Mouse (Mus musculus): Measurements from ENCODE around the gene Spon2.

Gene Spon2

GRCm38 (mm10) chr5:33218081-33218480 lies at the start of gene Spon2:
TSS of gene Spon2 (minus strand) at chr5:33218455.
- in situ Hi-C loops (cut with MboI, MseI): no loop called here

- in situ Hi-C loops (cut with MboI, MseI): no loop called here
Observed at GRCm38 (mm10) chr5:33254416-33254815, 36.2 kb upstream of the Spon2 start.

- in situ Hi-C loops (cut with MboI, MseI): no loop called here
Observed at GRCm38 (mm10) chr5:33248186-33248585, 29.9 kb upstream of the Spon2 start.

GRCm38 (mm10) chr5:33247387-33247786 lies 29.1 kb upstream of the Spon2 start:
- in situ Hi-C loops (cut with MboI, MseI): no loop called here

GRCm38 (mm10) chr5:33245701-33246100 lies 27.4 kb upstream of the Spon2 start:
- in situ Hi-C loops (cut with MboI, MseI): no loop called here

GRCm38 (mm10) chr5:33244377-33244920 lies 26.2 kb upstream of the Spon2 start:
- in situ Hi-C loops (cut with MboI, MseI): loop anchor here (5.0 kb wide), 1 partner anchor 77 kb away; no protein-coding TSS in a partner anchor

- in situ Hi-C loops (cut with MboI, MseI): loop anchor here (5.0 to 10.0 kb wide), 2 partner anchors 73 to 335 kb away; no protein-coding TSS in a partner anchor
Observed at GRCm38 (mm10) chr5:33239934-33240333, 21.7 kb upstream of the Spon2 start.

- in situ Hi-C loops (cut with MboI, MseI): loop anchor here (10.0 kb wide), 1 partner anchor 336 kb away; no protein-coding TSS in a partner anchor
Observed at GRCm38 (mm10) chr5:33239111-33239714, 21.0 kb upstream of the Spon2 start.

- in situ Hi-C loops (cut with MboI, MseI): loop anchor here (10.0 kb wide), 1 partner anchor 337 kb away; no protein-coding TSS in a partner anchor
Observed at GRCm38 (mm10) chr5:33238256-33238645, 20.0 kb upstream of the Spon2 start.

- in situ Hi-C loops (cut with MboI, MseI): loop anchor here (10.0 kb wide), 1 partner anchor 337 kb away; no protein-coding TSS in a partner anchor
Observed at GRCm38 (mm10) chr5:33237600-33238255, 19.5 kb upstream of the Spon2 start.

- in situ Hi-C loops (cut with MboI, MseI): loop anchor here (10.0 kb wide), 1 partner anchor 340 kb away; no protein-coding TSS in a partner anchor
Observed at GRCm38 (mm10) chr5:33234391-33235031, 16.3 kb upstream of the Spon2 start.

GRCm38 (mm10) chr5:33232791-33233190 lies 14.5 kb upstream of the Spon2 start:
- in situ Hi-C loops (cut with MboI, MseI): loop anchor here (10.0 kb wide), 1 partner anchor 342 kb away; no protein-coding TSS in a partner anchor

GRCm38 (mm10) chr5:33230285-33230684 lies 12.0 kb upstream of the Spon2 start:
- in situ Hi-C loops (cut with MboI, MseI): loop anchor here (10.0 kb wide), 1 partner anchor 345 kb away; no protein-coding TSS in a partner anchor

GRCm38 (mm10) chr5:33228428-33228827 lies 10.2 kb upstream of the Spon2 start:
- in situ Hi-C loops (cut with MboI, MseI): no loop called here

- in situ Hi-C loops (cut with MboI, MseI): no loop called here
Observed at GRCm38 (mm10) chr5:33225673-33226072, 7.4 kb upstream of the Spon2 start.

GRCm38 (mm10) chr5:33224491-33224890 lies 6.2 kb upstream of the Spon2 start:
- in situ Hi-C loops (cut with MboI, MseI): no loop called here

GRCm38 (mm10) chr5:33222841-33223744 lies 4.8 kb upstream of the Spon2 start:
- in situ Hi-C loops (cut with MboI, MseI): no loop called here

GRCm38 (mm10) chr5:33222389-33222788 lies 4.1 kb upstream of the Spon2 start:
- in situ Hi-C loops (cut with MboI, MseI): no loop called here

- in situ Hi-C loops (cut with MboI, MseI): no loop called here
Observed at GRCm38 (mm10) chr5:33220350-33221044, 2.2 kb upstream of the Spon2 start.

- in situ Hi-C loops (cut with MboI, MseI): no loop called here
Observed at GRCm38 (mm10) chr5:33219831-33220230, 1.6 kb upstream of the Spon2 start.

Measured in T-helper 2 cell (primary cell).